Mouse (Mus musculus): Measurements from ENCODE around the gene 1600002K03Rik.
A peak's percentile ranks its signal among the peaks of the same experiment; 100 is the strongest.

1600002K03Rik gene

DNA sequence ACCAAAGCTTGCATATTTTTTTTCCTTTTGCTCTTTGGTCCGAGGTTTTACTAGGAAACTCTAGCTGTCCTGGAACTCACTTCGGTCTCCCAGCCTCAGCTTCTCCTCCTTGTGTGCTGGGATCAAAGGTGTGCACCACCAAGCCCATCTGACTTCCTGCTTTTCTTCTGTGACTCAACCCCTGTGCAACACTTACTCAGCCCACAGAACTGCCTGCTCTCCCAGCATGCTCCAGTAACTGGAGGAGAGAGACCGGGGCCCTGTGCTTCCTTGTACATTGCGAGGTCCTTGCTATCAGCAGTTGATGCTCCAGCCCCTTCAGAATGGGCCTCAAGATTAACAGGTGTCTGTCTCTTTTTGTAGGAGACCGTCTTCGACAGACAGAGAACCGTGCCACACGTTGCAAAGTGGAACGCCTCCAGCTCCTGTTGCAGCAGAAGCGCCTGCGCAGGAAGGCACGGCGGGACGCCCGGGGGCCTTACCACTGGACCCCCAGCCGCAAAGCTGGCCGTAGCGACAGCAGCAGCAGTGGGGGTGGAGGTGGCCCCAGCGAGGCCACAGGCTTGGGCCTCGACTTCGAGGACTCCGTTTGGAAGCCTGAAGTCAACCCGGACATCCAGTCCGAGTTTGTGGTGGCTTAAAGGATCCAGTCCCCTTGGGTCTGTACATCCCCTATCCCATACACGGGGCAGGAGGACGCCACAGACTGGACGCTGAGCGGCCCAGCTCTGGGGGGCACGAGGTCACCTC, 16.6 kb upstream of the 1600002K03Rik start:
- Histone ChIP-seq H3K27me3 (ENCODE audit: insufficient read depth, low read length) (no peaks in the 10 kb centered on the region), H3K9me3 (ENCODE audit: low read length) (no peaks in the 10 kb centered on the region), H3K4me3 (replicated peaks; ENCODE audit: low read length) (peak overlapping the region; percentile 20; the same call in 1 of the 2 replicates), H3K4me1 (replicated peaks; ENCODE audit: low read depth, low read length) (peaks cover 93% of the 10 kb centered on the region), H3K36me3 (ENCODE audit: insufficient read depth, low read length) (peaks cover 65% of the 10 kb centered on the region)
- TF ChIP-seq NANOG (IDR thresholded peaks at IDR 0.05; ENCODE audit: borderline replicate concordance, low read length) (no peak), CTCF (conservative IDR thresholded peaks at IDR 0.05; ENCODE audit: low read length) (no peak), POU5F1 (IDR thresholded peaks at IDR 0.05; ENCODE audit: borderline replicate concordance, low read length) (no peak)

DNA sequence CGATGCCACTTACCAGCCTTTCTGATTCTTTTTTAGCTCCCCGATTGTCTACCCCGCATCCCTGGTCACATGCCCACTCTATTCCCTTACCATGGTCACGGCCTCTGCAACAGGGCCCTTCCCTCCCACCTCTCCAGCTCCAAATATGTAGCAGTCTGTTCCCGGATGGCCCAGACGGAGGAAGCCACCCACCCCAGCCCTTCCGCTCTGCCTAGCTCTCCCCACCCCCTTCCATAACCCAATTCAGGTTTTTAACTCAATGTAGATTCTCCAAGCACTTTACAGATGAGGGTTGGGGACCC, 16.0 kb upstream of the 1600002K03Rik start:
- Histone ChIP-seq H3K9me3 (ENCODE audit: low read length) (no peaks in the 10 kb centered on the region), H3K27me3 (ENCODE audit: insufficient read depth, low read length) (no peaks in the 10 kb centered on the region), H3K4me3 (replicated peaks; ENCODE audit: low read length) (peak overlapping the region; percentile 20; the same call in 1 of the 2 replicates), H3K4me1 (replicated peaks; ENCODE audit: low read depth, low read length) (peaks cover 93% of the 10 kb centered on the region), H3K36me3 (ENCODE audit: insufficient read depth, low read length) (peaks cover 60% of the 10 kb centered on the region)
- TF ChIP-seq POU5F1 (IDR thresholded peaks at IDR 0.05; ENCODE audit: borderline replicate concordance, low read length) (no peak), CTCF (conservative IDR thresholded peaks at IDR 0.05; ENCODE audit: low read length) (no peak), NANOG (IDR thresholded peaks at IDR 0.05; ENCODE audit: borderline replicate concordance, low read length) (no peak)

DNA sequence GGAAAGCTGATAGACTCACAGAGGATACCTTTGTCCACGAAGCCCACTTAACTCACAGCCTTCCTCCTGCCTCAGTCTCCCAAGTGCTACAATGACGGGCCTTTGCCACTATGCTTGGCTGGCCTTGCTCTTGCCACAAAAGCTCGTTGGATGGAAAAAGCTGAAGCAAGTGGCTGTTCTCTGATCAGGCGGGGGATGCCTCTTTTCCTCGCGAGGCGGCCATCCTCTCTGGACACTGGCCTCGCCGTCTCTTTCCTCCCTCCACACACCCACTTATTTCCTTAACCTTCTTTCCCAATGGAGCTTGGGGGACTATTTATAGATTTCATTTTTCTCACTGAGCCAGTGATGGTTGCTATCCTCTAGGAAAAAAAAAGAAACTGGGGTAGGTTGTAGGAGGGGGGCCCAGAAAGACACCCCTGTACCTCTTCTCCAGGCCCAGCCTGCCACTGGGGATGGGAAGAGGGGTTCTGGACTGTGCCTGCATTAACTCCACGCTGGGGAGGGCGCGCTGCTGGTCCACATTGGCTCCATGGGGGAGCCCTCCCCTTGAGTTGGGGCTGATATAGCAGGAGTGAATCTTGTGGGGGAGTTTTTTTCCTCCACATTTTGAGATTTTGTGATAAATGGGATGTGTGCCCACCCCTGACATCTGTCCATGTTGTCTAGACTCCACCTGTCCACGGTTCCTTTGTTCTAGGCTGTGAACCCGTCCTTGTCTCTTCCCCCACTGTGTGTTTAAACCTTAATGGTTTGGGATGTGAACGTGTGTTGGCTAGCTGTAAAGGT, 15.4 kb upstream of the 1600002K03Rik start:
- H3K27me3 ChIP-seq (ENCODE audit: insufficient read depth, low read length) = no peaks in the 10 kb centered on the region
- no peak overlapping the region; the same call in 1 of the 2 replicates for H3K4me3 ChIP-seq (replicated peaks; ENCODE audit: low read length)
- peaks cover 93% of the 10 kb centered on the region for H3K4me1 ChIP-seq (replicated peaks; ENCODE audit: low read depth, low read length)
- peaks cover 54% of the 10 kb centered on the region for H3K36me3 ChIP-seq (ENCODE audit: insufficient read depth, low read length)
- no peak for TF ChIP-seq NANOG (IDR thresholded peaks at IDR 0.05; ENCODE audit: borderline replicate concordance, low read length)
- no peak for TF ChIP-seq POU5F1 (IDR thresholded peaks at IDR 0.05; ENCODE audit: borderline replicate concordance, low read length)
- no peak for TF ChIP-seq CTCF (conservative IDR thresholded peaks at IDR 0.05; ENCODE audit: low read length)
- H3K9me3 ChIP-seq (ENCODE audit: low read length) = no peaks in the 10 kb centered on the region

DNA sequence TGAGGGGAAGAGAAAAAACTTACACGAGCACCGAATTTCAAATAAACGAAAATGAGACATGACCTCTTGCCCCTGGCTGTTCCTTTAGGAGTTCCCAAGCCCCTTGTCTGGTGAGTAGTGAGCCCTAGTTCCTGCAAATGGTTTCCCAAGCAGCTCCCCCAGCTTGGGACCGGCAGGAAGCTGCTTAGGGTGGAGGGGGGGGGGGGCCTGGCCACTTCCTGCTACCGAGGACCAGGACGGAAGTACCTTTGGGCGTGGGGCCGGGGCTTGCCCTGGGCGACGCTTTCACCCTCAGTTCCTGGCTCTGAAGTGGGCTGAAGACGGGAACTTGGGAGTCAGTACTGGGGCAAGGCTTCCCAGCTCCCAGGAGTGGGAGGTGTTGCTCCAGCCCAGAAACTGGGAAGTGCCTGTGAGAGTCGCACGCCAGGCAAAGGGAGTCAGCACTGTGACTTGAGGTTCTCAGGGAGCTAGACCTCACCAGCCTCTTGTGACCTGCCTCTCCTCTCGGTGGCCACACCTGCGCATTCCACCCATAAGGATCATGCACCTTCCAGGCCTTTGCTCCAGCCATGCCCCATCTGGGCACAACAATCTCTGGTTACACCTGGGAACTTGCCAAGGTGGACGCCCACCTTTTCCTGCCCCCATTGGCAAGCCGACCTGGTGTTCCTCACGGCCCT, 14.3 kb upstream of the 1600002K03Rik start:
- Histone ChIP-seq H3K36me3 (ENCODE audit: insufficient read depth, low read length) (peaks cover 42% of the 10 kb centered on the region), H3K4me3 (replicated peaks; ENCODE audit: low read length) (peak overlapping the region; percentile 64), H3K9me3 (ENCODE audit: low read length) (no peaks in the 10 kb centered on the region), H3K4me1 (replicated peaks; ENCODE audit: low read depth, low read length) (peaks cover 93% of the 10 kb centered on the region), H3K27me3 (ENCODE audit: insufficient read depth, low read length) (no peaks in the 10 kb centered on the region)
- TF ChIP-seq CTCF (conservative IDR thresholded peaks at IDR 0.05; ENCODE audit: low read length) = no peak
- TF ChIP-seq NANOG (IDR thresholded peaks at IDR 0.05; ENCODE audit: borderline replicate concordance, low read length) = no peak

DNA sequence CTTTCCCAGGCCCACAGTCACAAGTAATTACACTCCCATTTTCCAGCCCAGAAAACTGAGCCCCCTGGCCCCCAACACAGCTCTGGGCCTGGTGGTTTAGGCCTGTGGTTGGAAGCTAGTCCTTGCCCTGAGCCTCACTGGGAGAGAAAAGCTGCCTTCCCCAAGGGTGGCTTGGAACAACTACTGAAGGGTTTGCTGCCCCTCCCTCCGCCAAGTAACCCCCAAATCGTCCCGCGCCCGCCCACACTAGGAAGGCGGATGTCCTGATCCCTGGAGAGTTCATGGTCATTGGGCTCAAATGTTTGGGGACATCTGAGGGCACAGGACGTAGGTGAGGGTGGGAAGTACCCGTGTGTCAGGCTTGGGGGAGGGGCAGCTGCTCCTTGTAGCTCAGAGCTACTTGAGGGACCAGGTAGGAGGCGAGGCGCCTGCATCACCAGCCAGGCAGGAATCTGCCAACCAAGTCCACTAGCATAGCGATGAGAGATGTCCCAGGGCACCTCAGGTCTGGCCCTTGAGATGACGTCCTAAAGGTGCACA, 13.7 kb upstream of the 1600002K03Rik start:
- peak overlapping the region; percentile 64 for H3K4me3 ChIP-seq (replicated peaks; ENCODE audit: low read length)
- peaks cover 36% of the 10 kb centered on the region for H3K36me3 ChIP-seq (ENCODE audit: insufficient read depth, low read length)

DNA sequence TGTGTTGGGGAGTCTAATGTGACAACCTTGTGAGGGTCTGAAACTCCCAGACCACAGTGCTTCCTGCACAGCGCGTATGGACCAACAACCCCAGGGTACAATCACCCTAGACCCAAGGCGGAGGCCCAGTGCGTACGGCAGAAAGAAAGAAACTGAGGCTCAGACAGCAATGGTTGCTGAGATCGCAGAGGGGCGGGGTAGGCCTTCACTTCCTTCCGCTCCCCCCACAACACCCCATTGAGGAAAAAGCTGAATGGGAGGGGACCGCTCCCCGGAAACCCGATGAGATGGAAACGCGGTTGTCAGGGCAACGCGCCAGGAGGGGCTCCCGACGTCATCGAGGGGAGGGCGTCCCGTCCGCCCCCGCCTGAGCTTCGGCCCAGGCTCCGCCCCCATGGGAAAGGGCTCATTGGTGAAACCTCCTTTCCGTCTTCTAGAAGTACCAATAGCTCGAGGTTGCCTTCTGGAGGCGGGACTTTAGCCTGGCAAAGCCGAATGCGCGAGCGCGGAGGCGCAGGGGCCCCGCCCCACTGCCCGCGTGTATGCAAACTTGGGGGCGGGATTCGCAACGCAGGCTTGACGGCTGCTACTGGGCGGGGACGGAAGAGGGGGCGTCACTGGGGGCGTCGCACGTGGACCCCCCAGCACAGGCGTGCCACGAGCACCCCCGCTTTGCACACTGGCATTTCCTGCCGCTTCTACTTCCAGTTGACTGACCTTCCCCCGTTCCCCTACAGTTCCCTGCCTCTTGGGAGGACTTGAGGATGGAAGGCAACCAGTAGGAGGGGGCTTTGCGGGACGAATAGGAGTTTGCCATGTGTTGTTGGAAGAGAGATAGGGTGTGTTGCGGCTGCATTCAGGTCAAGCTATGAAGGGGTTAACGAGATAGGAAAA, 12.9 kb upstream of the 1600002K03Rik start:
- TF ChIP-seq NANOG (IDR thresholded peaks at IDR 0.05; ENCODE audit: borderline replicate concordance, low read length) (no peak), POU5F1 (IDR thresholded peaks at IDR 0.05; ENCODE audit: borderline replicate concordance, low read length) (no peak), CTCF (conservative IDR thresholded peaks at IDR 0.05; ENCODE audit: low read length) (no peak)
- H3K4me1 ChIP-seq (replicated peaks; ENCODE audit: low read depth, low read length) = peaks cover 93% of the 10 kb centered on the region
- H3K27me3 ChIP-seq (ENCODE audit: insufficient read depth, low read length) = no peaks in the 10 kb centered on the region
- H3K36me3 ChIP-seq (ENCODE audit: insufficient read depth, low read length) = peaks cover 29% of the 10 kb centered on the region
- peak overlapping the region; percentile 81 for H3K4me3 ChIP-seq (replicated peaks; ENCODE audit: low read length)
- H3K9me3 ChIP-seq (ENCODE audit: low read length) = no peaks in the 10 kb centered on the region

More for the DNA sequence above, 13.7 kb upstream of the 1600002K03Rik start:
- Histone ChIP-seq H3K9me3 (ENCODE audit: low read length) (no peaks in the 10 kb centered on the region), H3K4me1 (replicated peaks; ENCODE audit: low read depth, low read length) (peaks cover 93% of the 10 kb centered on the region), H3K27me3 (ENCODE audit: insufficient read depth, low read length) (no peaks in the 10 kb centered on the region)
- TF ChIP-seq CTCF (conservative IDR thresholded peaks at IDR 0.05; ENCODE audit: low read length) (no peak), POU5F1 (IDR thresholded peaks at IDR 0.05; ENCODE audit: borderline replicate concordance, low read length) (no peak), NANOG (IDR thresholded peaks at IDR 0.05; ENCODE audit: borderline replicate concordance, low read length) (no peak)

DNA sequence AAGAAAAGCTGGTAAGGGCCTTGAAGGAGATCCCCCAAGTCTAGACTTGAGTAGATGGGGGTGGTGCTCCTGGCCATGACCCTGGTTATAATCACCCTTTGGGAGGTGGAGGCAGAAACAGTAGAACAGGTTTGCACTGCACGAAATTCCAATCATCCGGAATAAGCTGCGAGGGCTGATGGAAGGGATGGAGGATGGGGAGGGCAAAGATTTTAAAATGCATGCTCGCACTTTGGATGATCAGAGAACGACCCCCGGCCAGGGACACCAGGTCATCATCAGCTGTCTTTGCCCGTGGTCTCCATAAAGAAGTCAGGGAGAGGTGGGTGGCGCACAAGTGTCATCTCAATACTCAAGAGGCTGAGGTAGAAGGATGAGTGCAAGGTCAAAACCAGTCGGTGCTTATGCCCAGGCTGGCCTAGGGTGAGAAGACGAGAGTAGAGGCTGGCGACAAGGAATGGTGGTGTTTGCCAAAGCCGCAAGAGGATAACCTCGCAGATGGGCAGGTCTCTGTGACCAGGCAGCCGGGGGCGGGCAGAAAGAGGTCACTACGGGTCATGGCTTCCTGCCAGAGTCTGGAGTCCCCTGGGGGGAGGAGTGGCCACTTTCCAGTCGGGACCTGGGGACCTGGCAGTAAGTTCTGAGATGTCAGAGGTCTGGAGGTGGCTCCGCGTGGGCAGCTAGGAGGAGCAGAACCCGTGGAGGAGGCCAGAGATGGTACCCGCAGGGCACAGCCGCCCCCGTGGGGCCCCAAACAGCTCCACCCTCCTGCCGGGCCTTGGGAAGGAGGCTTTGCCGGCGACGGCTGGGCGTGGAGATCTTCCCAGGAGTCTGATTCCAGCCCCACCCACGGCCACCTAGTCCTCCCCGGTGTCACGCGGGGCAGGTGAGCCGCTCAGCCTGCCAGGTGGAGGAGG, 12.0 kb upstream of the 1600002K03Rik start:
- peaks cover 20% of the 10 kb centered on the region for H3K36me3 ChIP-seq (ENCODE audit: insufficient read depth, low read length)
- peak overlapping the region; percentile 81 for H3K4me3 ChIP-seq (replicated peaks; ENCODE audit: low read length)
- no peak for TF ChIP-seq POU5F1 (IDR thresholded peaks at IDR 0.05; ENCODE audit: borderline replicate concordance, low read length)
- TF ChIP-seq NANOG (IDR thresholded peaks at IDR 0.05; ENCODE audit: borderline replicate concordance, low read length) = no peak
- no peak for TF ChIP-seq CTCF (conservative IDR thresholded peaks at IDR 0.05; ENCODE audit: low read length)
- H3K4me1 ChIP-seq (replicated peaks; ENCODE audit: low read depth, low read length) = peaks cover 93% of the 10 kb centered on the region
- no peaks in the 10 kb centered on the region for H3K27me3 ChIP-seq (ENCODE audit: insufficient read depth, low read length)
- no peaks in the 10 kb centered on the region for H3K9me3 ChIP-seq (ENCODE audit: low read length)
